Mouse (Mus musculus) layer of hippocampus, adult 9-11 months (tissue): ENCODE data around the gene Epb41l4b.

Experiments
- DNase-seq: peaks from one replicate; pipeline ENCODE4 v3.0.0; 2022

The Epb41l4b gene

GRCm38 (mm10) chr4:57060319-57060831 is 82.9 kb downstream of the Epb41l4b start:
- DNase-seq = no peak

- DNase-seq = no peak
Measured at GRCm38 (mm10) chr4:57058623-57059022, 84.6 kb downstream of the Epb41l4b start.

GRCm38 (mm10) chr4:57057637-57058036 is 85.6 kb downstream of the Epb41l4b start:
- DNase-seq = no peak

GRCm38 (mm10) chr4:57055635-57056034 is 87.6 kb downstream of the Epb41l4b start:
- DNase-seq = no peak

- peak; percentile 25 for DNase-seq
Measured at GRCm38 (mm10) chr4:57049281-57049921, 93.8 kb downstream of the Epb41l4b start.

- DNase-seq = no peak
Measured at GRCm38 (mm10) chr4:57048566-57048965, 94.7 kb downstream of the Epb41l4b start.

- DNase-seq = peak; percentile 57
Measured at GRCm38 (mm10) chr4:57046160-57046571, 97.1 kb downstream of the Epb41l4b start.

GRCm38 (mm10) chr4:57043621-57044020 is 99.6 kb downstream of the Epb41l4b start:
- no peak for DNase-seq

- DNase-seq = no peak
Measured at GRCm38 (mm10) chr4:57041661-57042060, 101.6 kb downstream of the Epb41l4b start.

GRCm38 (mm10) chr4:57041211-57041610 is 102.0 kb downstream of the Epb41l4b start:
- DNase-seq = no peak

- DNase-seq = no peak
Measured at GRCm38 (mm10) chr4:57040481-57040880, 102.8 kb downstream of the Epb41l4b start.

GRCm38 (mm10) chr4:57039127-57040031 is 103.9 kb downstream of the Epb41l4b start:
- DNase-seq = peak; percentile 62

GRCm38 (mm10) chr4:57037554-57037953 is 105.7 kb downstream of the Epb41l4b start:
- no peak for DNase-seq

- no peak for DNase-seq
Measured at GRCm38 (mm10) chr4:57034169-57034568, 109.1 kb downstream of the Epb41l4b start.

GRCm38 (mm10) chr4:57031440-57031839 is 111.8 kb downstream of the Epb41l4b start:
- no peak for DNase-seq

- no peak for DNase-seq
Measured at GRCm38 (mm10) chr4:57027954-57028353, 115.3 kb downstream of the Epb41l4b start.

- no peak for DNase-seq
Measured at GRCm38 (mm10) chr4:57023527-57023926, 119.7 kb downstream of the Epb41l4b start.

- DNase-seq = no peak
Measured at GRCm38 (mm10) chr4:57021288-57021687, 121.9 kb downstream of the Epb41l4b start.

GRCm38 (mm10) chr4:57017229-57017628 is 126.0 kb downstream of the Epb41l4b start:
- peak; percentile 33 for DNase-seq

GRCm38 (mm10) chr4:57016366-57017171 is 126.7 kb downstream of the Epb41l4b start:
- DNase-seq = no peak

GRCm38 (mm10) chr4:57015032-57015431 is 128.2 kb downstream of the Epb41l4b start:
- DNase-seq = no peak

- DNase-seq = no peak
Measured at GRCm38 (mm10) chr4:57011454-57012046, 131.7 kb downstream of the Epb41l4b start.

- no peak for DNase-seq
Measured at GRCm38 (mm10) chr4:57010919-57011318, 132.3 kb downstream of the Epb41l4b start.
